Mouse (Mus musculus) splenic B cell, adult 2 months (primary cell): Measurements from ENCODE around the gene Nectin2.
"Not testable (repeated sequence)": the region's sequence is repeated elsewhere in the genome, so short reads cannot be mapped to it uniquely, and the experiment has no call there.

Source experiments
- DNase-seq: peaks from one replicate; pipeline ENCODE4 v3.0.0-alpha.2; 2011; ENCODE audit warnings: low read depth, low spot score
- H3K27me3 ChIP-seq: 2 replicates; pipeline ENCODE4 v1.6.1; 2012; ENCODE audit warnings: mild to moderate bottlenecking, low read length, moderate library complexity, mixed read lengths; ENCODE audit not compliant: control insufficient read depth, poor library complexity, insufficient read depth, severe bottlenecking
- H3K36me3 ChIP-seq: 2 replicates; pipeline ENCODE4 v1.6.1; 2012; ENCODE audit warnings: mild to moderate bottlenecking, low read length, moderate library complexity, mixed read lengths; ENCODE audit not compliant: control insufficient read depth, poor library complexity, insufficient read depth, severe bottlenecking

Nectin2 gene

GRCm38 (mm10) chr7:19696336-19696873 is 53.9 kb downstream of the Nectin2 start:
- Histone ChIP-seq H3K27me3 (no peaks in the 10 kb centered on the region), H3K36me3 (no peaks in the 10 kb centered on the region)
- DNase-seq = no peak

- DNase-seq = no peak
- H3K27me3 ChIP-seq = no peaks in the 10 kb centered on the region
- H3K36me3 ChIP-seq = no peaks in the 10 kb centered on the region
Observed at GRCm38 (mm10) chr7:19695881-19696280, 54.4 kb downstream of the Nectin2 start.

- no peak for DNase-seq
- Histone ChIP-seq H3K27me3 (no peaks in the 10 kb centered on the region), H3K36me3 (no peaks in the 10 kb centered on the region)
Observed at GRCm38 (mm10) chr7:19695213-19695594, 55.1 kb downstream of the Nectin2 start.

- H3K27me3 ChIP-seq = no peaks in the 10 kb centered on the region
- DNase-seq = no peak
- no peaks in the 10 kb centered on the region for H3K36me3 ChIP-seq
Observed at GRCm38 (mm10) chr7:19694336-19695212, 55.7 kb downstream of the Nectin2 start.

GRCm38 (mm10) chr7:19693421-19693820 is 56.9 kb downstream of the Nectin2 start:
- Histone ChIP-seq H3K36me3 (no peaks in the 10 kb centered on the region), H3K27me3 (no peaks in the 10 kb centered on the region)
- DNase-seq = no peak

- Histone ChIP-seq H3K27me3 (no peaks in the 10 kb centered on the region), H3K36me3 (no peaks in the 10 kb centered on the region)
- DNase-seq = no peak
Observed at GRCm38 (mm10) chr7:19691873-19692865, 58.1 kb downstream of the Nectin2 start, which contains the start of gene Apoc1. Apoc1 (minus strand) TSS chr7:19692660.

- no peak for DNase-seq
- no peaks in the 10 kb centered on the region for H3K36me3 ChIP-seq
- H3K27me3 ChIP-seq = no peaks in the 10 kb centered on the region
Observed at GRCm38 (mm10) chr7:19691434-19691833, 58.8 kb downstream of the Nectin2 start.

GRCm38 (mm10) chr7:19690845-19691244 is 59.4 kb downstream of the Nectin2 start:
- DNase-seq = no peak
- H3K36me3 ChIP-seq = no peaks in the 10 kb centered on the region
- H3K27me3 ChIP-seq = no peaks in the 10 kb centered on the region

- Histone ChIP-seq H3K27me3 (no peaks in the 10 kb centered on the region), H3K36me3 (no peaks in the 10 kb centered on the region)
- no peak for DNase-seq
Observed at GRCm38 (mm10) chr7:19688611-19689010, 61.7 kb downstream of the Nectin2 start.

GRCm38 (mm10) chr7:19688101-19688500 is 62.2 kb downstream of the Nectin2 start:
- no peaks in the 10 kb centered on the region for H3K36me3 ChIP-seq
- DNase-seq = no peak
- H3K27me3 ChIP-seq = no peaks in the 10 kb centered on the region

- not testable (repeated sequence) for H3K36me3 ChIP-seq, H3K27me3 ChIP-seq, DNase-seq
Observed at GRCm38 (mm10) chr7:19686927-19687583, 63.2 kb downstream of the Nectin2 start.

- H3K36me3 ChIP-seq = no peaks in the 10 kb centered on the region
- no peaks in the 10 kb centered on the region for H3K27me3 ChIP-seq
- DNase-seq = no peak
Observed at GRCm38 (mm10) chr7:19686521-19686920, 63.8 kb downstream of the Nectin2 start.

GRCm38 (mm10) chr7:19685374-19685773 is 64.9 kb downstream of the Nectin2 start:
- no peaks in the 10 kb centered on the region for H3K27me3 ChIP-seq
- DNase-seq = no peak
- no peaks in the 10 kb centered on the region for H3K36me3 ChIP-seq

- DNase-seq = peak; percentile 72
- no peaks in the 10 kb centered on the region for H3K27me3 ChIP-seq
- H3K36me3 ChIP-seq = no peaks in the 10 kb centered on the region
Observed at GRCm38 (mm10) chr7:19683771-19684201, 66.5 kb downstream of the Nectin2 start.
